Mouse (Mus musculus): ENCODE measurements around the gene Cacng8.

GRCm38 (mm10) chr7:3409729-3410520 lies 19.4 kb downstream of the Cacng8 start:
- TF ChIP-seq CTCF (IDR thresholded peaks at IDR 0.05; ENCODE audit: borderline replicate concordance, control insufficient read depth, extremely low read depth, insufficient read depth, low read length, poor library complexity) (no peak), POLR2A (IDR thresholded peaks at IDR 0.05; ENCODE audit: control insufficient read depth, extremely low read depth, insufficient read depth, low read length, poor library complexity) (no peak)

Data from thymus, adult 2 months (tissue).